Mouse (Mus musculus): ENCODE results near the gene V1rd19. TPM values are rescaled to one million over a fixed set of nuclear protein-coding genes. Genes with fewer than 3 reads are reported as not detected.

Gene V1rd19
- not detected in 2 replicates for total RNA-seq (2023)

GRCm38 (mm10) chr7:24001391-24001790, at the start of gene V1rd19:
Gene V1rd19 (plus strand): TSS chr7:24001691.

DNA sequence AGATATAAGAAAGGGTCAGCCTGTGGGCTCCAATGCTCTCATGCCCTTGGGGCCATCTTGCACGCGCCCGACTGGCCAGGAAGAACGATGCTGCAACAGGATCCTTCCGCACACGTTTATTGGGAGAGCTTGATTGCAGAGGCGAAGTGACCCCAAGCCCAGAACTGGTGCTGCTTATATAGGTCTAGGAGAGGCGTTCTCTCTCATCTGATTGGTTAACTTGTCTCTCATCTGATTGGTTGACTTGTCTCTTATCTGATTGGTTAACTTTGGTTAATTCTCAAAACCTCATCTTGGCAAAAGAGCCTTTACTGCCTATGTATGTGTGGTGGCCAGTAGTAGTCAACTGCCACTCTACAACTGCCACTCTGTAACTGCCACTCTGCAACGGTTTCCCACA, 27.2 kb upstream of the V1rd19 start, which contains the start of gene Vmn1r181:
TSS of gene Vmn1r181 (plus strand) at position 301 of the 400 bp plus-strand sequence.

DNA sequence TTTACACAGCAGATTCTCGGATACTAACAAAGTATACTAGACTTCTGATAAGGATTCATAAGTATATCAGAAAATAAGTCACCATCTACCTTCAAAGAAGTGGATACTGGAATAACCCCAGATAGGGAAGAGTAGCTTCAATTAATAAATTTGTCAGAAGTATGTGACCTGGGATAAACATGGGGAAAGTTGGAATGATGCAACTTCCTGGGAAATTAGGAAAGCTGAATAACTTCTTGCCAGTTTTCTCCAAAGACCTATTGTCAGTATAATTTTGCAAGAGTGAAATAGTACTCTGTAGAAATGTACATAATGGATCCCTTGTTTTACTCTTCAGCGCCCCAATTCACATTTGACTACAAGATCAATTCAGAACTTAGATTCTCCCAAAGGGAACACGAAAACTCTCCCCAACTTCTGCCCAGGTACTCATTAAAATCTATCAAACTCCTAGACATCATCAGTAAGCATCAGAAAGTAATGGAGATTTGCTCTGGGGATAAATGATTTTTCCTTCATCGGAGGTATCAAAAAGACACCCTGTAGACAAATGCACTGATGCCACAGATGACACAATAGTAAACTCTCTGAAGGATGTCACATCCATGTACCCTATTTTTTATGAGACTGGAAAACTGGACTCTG, 51.3 kb downstream of the V1rd19 start, which contains the start of gene Vmn1r183:
TSS of gene Vmn1r183 (plus strand) at position 595 of the 645 bp plus-strand sequence.

Other genes with a start within 250 kb of the V1rd19 start
- gene Vmn1r174, start 249.4 kb upstream of the V1rd19 start, total RNA-seq (2023), result not detected in 2 replicates
- not detected in 2 replicates for gene Vmn1r175, start 191.0 kb upstream of the V1rd19 start, total RNA-seq (2023)
- gene Vmn1r176, start 164.3 kb upstream of the V1rd19 start, total RNA-seq (2023), result not detected in 2 replicates
- not detected in 2 replicates for gene Vmn1r177, start 135.2 kb upstream of the V1rd19 start, total RNA-seq (2023)
- gene Vmn1r178, start 109.7 kb upstream of the V1rd19 start, total RNA-seq (2023), result not detected in 2 replicates
- gene Vmn1r179, start 74.7 kb upstream of the V1rd19 start, total RNA-seq (2023), result not detected in 2 replicates
- not detected in 2 replicates for gene Vmn1r180, start 51.1 kb upstream of the V1rd19 start, total RNA-seq (2023)
- not detected in 2 replicates for gene Vmn1r181, start 27.1 kb upstream of the V1rd19 start, total RNA-seq (2023)
- gene Vmn1r183, start 51.6 kb downstream of the V1rd19 start, total RNA-seq (2023), result not detected in 2 replicates
- 14.1 and 21.8 TPM in 2 replicates for gene Zfp180, start 80.2 kb downstream of the V1rd19 start, total RNA-seq (2023)
- 2.0 TPM in 2 replicates for gene Zfp112, start 110.6 kb downstream of the V1rd19 start, total RNA-seq (2023)
- 1.6 and 2.3 TPM in 2 replicates for gene Zfp235, start 132.5 kb downstream of the V1rd19 start, total RNA-seq (2023)
- gene Zfp114, start 173.4 kb downstream of the V1rd19 start, total RNA-seq (2023), result not detected in 2 replicates
- gene Zfp111, start 209.8 kb downstream of the V1rd19 start, total RNA-seq (2023), result 1.8 and 2.9 TPM in 2 replicates
- 0.39 and 1.1 TPM in 2 replicates for gene Zfp109, start 235.9 kb downstream of the V1rd19 start, total RNA-seq (2023)

Measured in neutrophil, adult 65 days (primary cell).